Mouse (Mus musculus) neural tube, embryonic 10.5 days (tissue): ENCODE measurements around the gene Ispd.

Experiments used
- DNase-seq: peaks from one replicate; pipeline ENCODE4 v3.0.0-alpha.2; 2017; ENCODE audit warnings: low spot score; ENCODE audit errors: extremely low spot score

Ispd gene

DNA sequence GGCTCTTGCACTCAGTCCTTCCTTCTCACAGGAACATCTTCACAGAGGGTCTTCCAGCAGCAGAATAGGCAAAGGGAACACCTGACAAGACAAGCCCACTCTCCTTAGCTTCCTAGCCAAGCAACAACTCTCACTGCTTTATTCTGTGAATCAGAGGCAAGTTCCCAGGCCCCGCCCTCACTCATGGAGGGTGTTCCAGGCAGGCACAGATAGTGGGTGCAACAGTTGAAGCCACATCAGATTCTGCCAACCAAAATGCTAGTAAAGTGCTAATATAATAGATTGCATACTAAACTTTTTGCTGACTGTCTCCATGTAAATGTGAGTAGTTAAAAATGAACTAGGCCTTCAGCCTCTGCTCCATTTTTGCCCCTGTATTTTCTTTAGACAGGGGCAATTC is 173.4 kb downstream of the Ispd start:
- no peak for DNase-seq

DNA sequence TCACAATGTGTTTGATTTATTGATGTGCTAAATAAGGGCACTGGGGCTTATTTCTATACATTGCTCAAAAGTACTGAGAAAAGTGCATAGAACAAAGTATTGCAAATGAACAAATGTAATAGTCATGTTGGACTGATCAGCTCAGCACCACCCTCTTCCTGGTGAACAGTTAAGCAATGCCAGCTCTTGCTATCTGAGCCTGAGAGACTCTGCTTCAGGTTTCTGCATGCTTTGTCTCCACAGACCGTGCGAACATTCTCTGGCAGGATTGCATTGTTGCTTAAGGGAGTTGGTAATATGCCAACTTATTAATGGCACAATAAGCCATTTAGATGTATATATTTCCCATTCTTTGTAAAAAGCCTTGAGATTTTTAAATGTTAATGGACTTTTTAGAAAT is 182.9 kb downstream of the Ispd start:
- DNase-seq = no peak

- DNase-seq = no peak
Observed at GRCm38 (mm10) chr12:36566974-36567373, 185.7 kb downstream of the Ispd start.

- no peak for DNase-seq
Observed at GRCm38 (mm10) chr12:36570414-36571095, 189.3 kb downstream of the Ispd start.

DNA sequence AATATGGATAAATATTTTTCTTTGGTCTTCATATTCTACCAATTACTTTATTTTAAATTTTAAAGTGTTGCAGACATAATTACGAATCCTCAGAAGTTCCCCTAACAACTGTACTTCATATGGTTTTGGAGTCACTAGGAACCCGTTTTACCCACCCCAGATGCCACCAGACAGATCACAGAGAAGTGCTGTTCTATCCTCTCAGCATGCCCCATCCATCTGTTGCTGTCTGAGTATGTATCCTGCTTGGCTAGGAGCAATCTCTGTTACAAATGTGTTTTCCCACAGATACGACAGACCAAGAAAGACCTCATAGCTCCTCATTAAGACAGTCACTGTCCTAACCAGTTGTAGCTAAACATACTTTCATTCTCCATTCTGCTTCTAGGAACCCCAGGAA is 203.6 kb downstream of the Ispd start:
- DNase-seq = no peak

- no peak for DNase-seq
Observed at GRCm38 (mm10) chr12:36597539-36598250, 216.4 kb downstream of the Ispd start.

DNA sequence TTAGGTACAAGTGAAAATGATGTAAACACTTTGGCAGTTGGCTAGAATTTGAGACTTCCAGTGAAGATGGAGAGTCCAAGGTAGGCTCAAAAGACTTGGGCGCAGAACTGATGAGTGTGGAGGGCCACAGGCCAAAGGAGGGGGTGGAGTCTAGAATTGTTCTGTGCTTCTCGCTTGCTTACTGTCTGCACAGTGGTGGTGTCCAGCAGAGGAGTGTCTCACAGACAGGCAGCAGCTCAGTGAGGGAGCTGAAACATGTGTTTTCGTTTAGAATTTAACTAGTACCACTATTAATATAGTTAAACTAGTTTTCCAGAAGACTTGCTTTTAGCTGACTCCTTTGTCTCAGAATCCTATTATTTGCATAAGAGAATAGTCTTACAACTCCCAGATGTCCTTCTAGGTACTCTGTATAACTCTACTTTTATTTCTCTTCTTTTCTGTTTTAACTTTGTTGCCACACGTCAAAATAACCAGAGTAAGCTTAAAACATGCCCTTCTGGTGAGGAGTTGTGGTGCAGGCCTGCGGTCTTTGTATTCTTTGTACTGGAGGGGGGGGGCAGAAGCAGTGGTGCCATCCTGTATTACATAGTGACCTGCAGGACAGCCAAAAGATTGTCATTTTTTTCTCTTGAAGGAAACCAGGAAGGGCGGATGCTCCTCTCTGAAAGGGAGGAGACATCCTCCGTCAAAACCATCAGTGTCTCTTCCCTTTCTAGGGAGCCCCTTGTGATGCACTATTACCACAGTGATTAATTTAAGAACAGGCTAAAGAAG is 240.9 kb downstream of the Ispd start:
- DNase-seq = no peak

GRCm38 (mm10) chr12:36627204-36627603 is 246.0 kb downstream of the Ispd start:
- no peak for DNase-seq

GRCm38 (mm10) chr12:36632427-36632826 is 251.2 kb downstream of the Ispd start:
- no peak for DNase-seq

GRCm38 (mm10) chr12:36647514-36647913 is 266.3 kb downstream of the Ispd start:
- DNase-seq = no peak

- DNase-seq = no peak
Observed at GRCm38 (mm10) chr12:36662496-36662895, 281.2 kb downstream of the Ispd start.

- no peak for DNase-seq
Observed at GRCm38 (mm10) chr12:36664783-36665182, 283.5 kb downstream of the Ispd start.

DNA sequence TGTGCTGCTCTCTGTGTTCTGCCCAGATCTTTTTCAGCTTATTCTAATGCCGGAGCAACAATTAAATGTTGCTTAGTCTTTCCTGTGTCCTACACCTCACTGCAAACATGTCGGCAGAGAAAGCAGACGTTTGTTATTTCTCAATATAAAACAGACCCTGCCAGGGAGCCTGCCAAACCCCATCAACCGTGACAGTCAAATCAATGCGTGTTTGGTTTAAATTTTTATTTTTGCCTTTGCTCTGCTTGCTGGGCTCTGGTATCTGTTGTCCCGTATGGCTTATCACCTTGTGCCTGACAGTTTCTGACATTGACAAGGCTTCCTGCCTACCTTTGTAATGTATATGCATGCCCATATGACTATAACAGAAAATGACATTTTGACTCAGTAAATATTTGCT is 285.5 kb downstream of the Ispd start:
- no peak for DNase-seq

DNA sequence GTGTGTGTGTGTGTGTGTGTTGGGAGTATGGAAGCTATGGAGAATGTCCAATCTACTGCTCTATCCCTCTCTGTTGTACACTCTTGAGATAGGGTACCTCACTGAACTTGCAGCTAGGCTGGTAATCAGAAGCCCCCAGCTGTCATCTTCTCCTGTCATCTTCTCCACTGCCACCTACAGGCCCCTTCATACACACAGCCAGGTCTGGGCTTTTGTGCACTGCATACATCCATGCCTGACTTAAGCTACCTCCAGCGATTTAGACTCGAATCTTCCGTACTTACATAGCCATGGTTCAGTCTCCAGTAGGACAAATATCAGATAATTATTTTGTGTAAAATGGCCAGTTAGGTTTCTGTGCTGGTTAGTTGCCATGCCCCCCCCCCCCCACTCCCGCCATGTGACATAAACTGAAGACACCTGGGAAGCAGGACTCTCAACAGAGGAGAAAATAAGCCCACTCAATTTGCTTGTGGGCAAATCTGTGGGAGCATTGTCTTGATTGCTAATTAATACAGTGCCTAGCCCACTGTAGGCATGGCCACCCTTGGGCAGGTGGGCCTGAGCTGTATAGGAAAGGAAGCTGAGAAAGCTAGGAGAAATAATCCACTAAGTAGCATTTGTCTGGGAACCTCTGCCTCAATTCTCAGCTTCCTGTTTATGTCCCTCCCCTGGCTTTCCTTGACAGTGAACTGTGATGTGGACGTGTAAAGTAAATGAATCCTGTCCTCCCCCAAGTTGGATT is 289.1 kb downstream of the Ispd start:
- DNase-seq = no peak

GRCm38 (mm10) chr12:36670915-36671579 is 289.8 kb downstream of the Ispd start:
- DNase-seq = no peak

GRCm38 (mm10) chr12:36674481-36674880 is 293.2 kb downstream of the Ispd start:
- no peak for DNase-seq

DNA sequence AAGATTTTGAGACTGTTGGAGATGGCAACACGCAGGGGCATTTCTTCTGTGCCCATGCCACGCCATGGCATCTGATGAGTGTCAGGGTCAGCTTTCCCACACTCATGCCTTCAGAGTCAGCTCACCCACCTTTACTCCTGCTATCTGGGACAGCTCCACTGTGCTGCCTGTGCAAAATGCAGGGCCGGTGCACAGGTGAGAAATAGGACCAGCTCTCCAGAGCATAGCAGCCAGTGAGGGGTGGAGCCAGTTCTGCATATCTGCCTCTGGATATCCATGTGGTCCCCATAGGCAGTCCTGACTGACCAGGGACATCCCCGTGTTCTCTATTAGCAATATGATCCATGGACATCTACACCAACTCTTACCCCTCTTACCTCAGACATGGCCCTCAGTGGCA is 297.0 kb downstream of the Ispd start:
- DNase-seq = no peak

DNA sequence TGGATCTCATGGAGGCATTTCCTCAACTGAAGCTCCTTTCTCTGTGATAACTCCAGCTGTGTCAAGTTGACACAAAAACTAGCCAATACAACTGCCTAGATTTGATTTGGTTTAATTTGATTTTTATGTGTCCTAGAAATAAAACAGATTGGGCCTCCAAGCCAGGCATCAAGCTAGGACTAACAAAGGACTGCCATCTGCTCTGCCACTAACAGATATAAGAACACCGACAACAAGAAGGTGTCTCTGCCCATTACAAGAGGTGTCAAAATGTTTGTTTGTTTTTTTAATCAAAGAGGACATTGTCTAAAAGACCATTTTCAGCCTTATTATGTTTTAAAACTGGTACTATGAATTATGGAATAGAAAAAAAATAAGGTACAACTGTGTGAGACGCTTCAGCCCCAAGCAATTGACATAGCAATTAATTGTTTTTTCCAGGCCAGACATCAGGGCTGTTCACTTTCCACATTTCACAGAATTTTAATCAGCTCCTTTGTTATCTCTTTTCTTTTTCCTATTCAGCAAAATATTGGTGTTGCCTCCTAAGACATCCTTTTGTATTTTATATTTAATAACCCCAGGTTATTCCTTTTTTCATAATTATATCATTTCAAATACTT is 299.7 kb downstream of the Ispd start:
- DNase-seq = no peak

- DNase-seq = no peak
Observed at GRCm38 (mm10) chr12:36681779-36682178, 300.5 kb downstream of the Ispd start.

DNA sequence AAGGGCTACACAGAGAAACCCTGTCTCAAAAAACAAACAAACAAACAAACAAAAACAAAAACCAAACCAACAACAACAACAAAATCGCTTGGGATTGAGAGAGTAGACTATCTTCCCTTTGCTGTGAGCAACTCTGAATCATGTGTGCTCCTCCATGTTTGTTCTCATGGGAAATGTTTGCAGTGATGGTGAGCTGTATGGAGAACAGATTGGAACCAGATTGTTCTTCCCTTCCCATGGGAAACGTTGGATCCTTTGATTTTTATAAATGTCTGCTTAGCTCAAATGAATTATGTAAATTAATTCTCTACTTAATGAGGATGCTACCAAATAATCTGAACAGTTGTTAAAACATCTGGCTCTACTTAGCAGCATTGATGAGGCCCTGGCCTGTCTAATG is 312.8 kb downstream of the Ispd start:
- DNase-seq = no peak

- DNase-seq = no peak
Observed at GRCm38 (mm10) chr12:36704380-36704779, 323.1 kb downstream of the Ispd start.
